Mouse (Mus musculus): ENCODE data around the gene Ank3.

Gene Ank3

GRCm38 (mm10) chr10:69690131-69690960 is 291.8 kb downstream of the Ank3 start:
- CTCF ChIA-PET: interaction anchor here in 2 of 4 experiments (0.5 to 0.8 kb wide), 2 partner anchors 92 to 238 kb away, joined by 3 read pairs; no protein-coding TSS in a partner anchor
- POLR2A ChIA-PET: no interaction called here

- POLR2A ChIA-PET: no interaction called here
- CTCF ChIA-PET: no interaction called here
Observed at GRCm38 (mm10) chr10:69690961-69691451, 292.4 kb downstream of the Ank3 start.

GRCm38 (mm10) chr10:69696019-69696418 is 297.4 kb downstream of the Ank3 start:
- CTCF ChIA-PET: no interaction called here
- POLR2A ChIA-PET: no interaction called here

- POLR2A ChIA-PET: no interaction called here
- CTCF ChIA-PET: interaction anchor here in 1 of 4 experiments (0.6 kb wide), 1 partner anchor 1839 kb away, joined by 19 read pairs; no protein-coding TSS in a partner anchor
Observed at GRCm38 (mm10) chr10:69698699-69699098, 300.1 kb downstream of the Ank3 start.

GRCm38 (mm10) chr10:69701226-69701625 is 302.7 kb downstream of the Ank3 start:
- POLR2A ChIA-PET: no interaction called here
- CTCF ChIA-PET: interaction anchor here in 1 of 4 experiments (0.9 kb wide), 1 partner anchor 249 kb away, joined by 3 read pairs; no protein-coding TSS in a partner anchor

GRCm38 (mm10) chr10:69705806-69706768 is 307.5 kb downstream of the Ank3 start:
- POLR2A ChIA-PET: interaction anchor here in 2 of 4 experiments (0.6 to 1.8 kb wide), 8 partner anchors 9 to 1104 kb away, joined by 3 to 9 read pairs (median 4); partner anchors contain the start of gene Cdk1 (in 1 of the 2)
- CTCF ChIA-PET: interaction anchor here in 2 of 4 experiments (0.5 to 1.2 kb wide), 2 partner anchors 183 to 202 kb away, joined by 3 to 4 read pairs; no protein-coding TSS in a partner anchor

- CTCF ChIA-PET: interaction anchor here (0.5 to 1.2 kb wide), 4 partner anchors 76 to 201 kb away, joined by 3 to 5 read pairs (median 4); no protein-coding TSS in a partner anchor
- POLR2A ChIA-PET: interaction anchor here in 2 of 4 experiments (0.6 to 1.8 kb wide), 9 partner anchors 10 to 1205 kb away, joined by 3 to 9 read pairs (median 4); partner anchors contain the start of gene Cdk1 (in 1 of the 2)
Observed at GRCm38 (mm10) chr10:69706851-69707788, 308.5 kb downstream of the Ank3 start.

- ChIA-PET CTCF (interaction anchor here in 2 of 4 experiments (1.1 kb wide), 2 partner anchors 138 kb away, joined by 4 read pairs; no protein-coding TSS in a partner anchor), POLR2A (interaction anchor here in 2 of 4 experiments (1.3 to 1.8 kb wide), 3 partner anchors 50 to 355 kb away, joined by 3 to 9 read pairs (median 6); partner anchors contain the start of gene Cdk1 (in 1 of the 2))
Observed at GRCm38 (mm10) chr10:69707844-69708550, 309.4 kb downstream of the Ank3 start.

GRCm38 (mm10) chr10:69709631-69710030 is 311.1 kb downstream of the Ank3 start:
- POLR2A ChIA-PET: interaction anchor here in 1 of 4 experiments (1.4 kb wide), 1 partner anchor 9 kb away, joined by 3 read pairs; no protein-coding TSS in a partner anchor
- CTCF ChIA-PET: no interaction called here

GRCm38 (mm10) chr10:69710802-69711201 is 312.2 kb downstream of the Ank3 start:
- ChIA-PET CTCF (no interaction called here), POLR2A (interaction anchor here in 1 of 4 experiments (1.4 kb wide), 1 partner anchor 8 kb away, joined by 3 read pairs; no protein-coding TSS in a partner anchor)

GRCm38 (mm10) chr10:69716907-69717306 is 318.3 kb downstream of the Ank3 start:
- CTCF ChIA-PET: interaction anchor here in 1 of 4 experiments (0.7 kb wide), 1 partner anchor 1568 kb away, joined by 3 read pairs; no protein-coding TSS in a partner anchor
- POLR2A ChIA-PET: no interaction called here

GRCm38 (mm10) chr10:69719421-69719820 is 320.8 kb downstream of the Ank3 start:
- POLR2A ChIA-PET: interaction anchor here in 1 of 4 experiments (1.0 kb wide), 1 partner anchor 9 kb away, joined by 3 read pairs; no protein-coding TSS in a partner anchor

GRCm38 (mm10) chr10:69719901-69720415 is 321.4 kb downstream of the Ank3 start:
- ChIA-PET POLR2A (interaction anchor here in 1 of 4 experiments (1.3 kb wide), 1 partner anchor 22 kb away, joined by 3 read pairs; no protein-coding TSS in a partner anchor), CTCF (interaction anchor here in 1 of 4 experiments (0.5 to 0.7 kb wide), 2 partner anchors 8 to 80 kb away, joined by 3 to 5 read pairs; no protein-coding TSS in a partner anchor)

More at GRCm38 (mm10) chr10:69719421-69719820, 320.8 kb downstream of the Ank3 start:
- CTCF ChIA-PET: interaction anchor here in 2 of 4 experiments (0.5 to 0.8 kb wide), 3 partner anchors 9 to 267 kb away, joined by 3 to 5 read pairs (median 3); no protein-coding TSS in a partner anchor

GRCm38 (mm10) chr10:69720452-69720851 is 321.9 kb downstream of the Ank3 start:
- ChIA-PET POLR2A (interaction anchor here in 1 of 4 experiments (1.3 kb wide), 1 partner anchor 22 kb away, joined by 3 read pairs; no protein-coding TSS in a partner anchor), CTCF (no interaction called here)

GRCm38 (mm10) chr10:69720899-69721490 is 322.4 kb downstream of the Ank3 start:
- CTCF ChIA-PET: no interaction called here
- POLR2A ChIA-PET: interaction anchor here in 1 of 4 experiments (1.3 kb wide), 1 partner anchor 21 kb away, joined by 3 read pairs; no protein-coding TSS in a partner anchor

- ChIA-PET CTCF (no interaction called here), POLR2A (no interaction called here)
Observed at GRCm38 (mm10) chr10:69724159-69724558, 325.6 kb downstream of the Ank3 start.
